Mouse (Mus musculus) embryonic facial prominence, embryonic 14.5 days (tissue): ENCODE data around the gene Slc39a8. TPM values are rescaled to one million over a fixed set of nuclear protein-coding genes. Genes with fewer than 3 reads are reported as not detected.

Source experiments
- ATAC-seq: fragments of 200-750 bp; cut with Nextera tagmentation; 2 replicates; pipeline ENCODE4 v1.8.0; 2017; ENCODE audit warnings: low read depth, moderate number of reproducible peaks, moderate TSS enrichment
- DNase-seq: peaks from one replicate; pipeline ENCODE4 v3.0.0-alpha.2; 2015; ENCODE audit warnings: low spot score
- H3K27ac ChIP-seq: fragments of 300-500 bp; sonication (generic); replicated peaks from 2 replicates; pipeline ENCODE4 v1.5.1; 2014; ENCODE audit warnings: low read depth, mild to moderate bottlenecking, low read length, moderate library complexity
- H3K27me3 ChIP-seq: fragments of 300-500 bp; sonication (generic); replicated peaks from 2 replicates; pipeline ENCODE4 v1.6.1; 2014; ENCODE audit warnings: low read length; ENCODE audit not compliant: control insufficient read depth, insufficient read depth
- H3K36me3 ChIP-seq: fragments of 300-500 bp; sonication (generic); 2 replicates; pipeline ENCODE4 v1.6.1; 2014; ENCODE audit warnings: low read length, mixed read lengths; ENCODE audit not compliant: control insufficient read depth, insufficient read depth
- H3K4me1 ChIP-seq: fragments of 300-500 bp; sonication (generic); 2 replicates; pipeline ENCODE4 v1.6.1; 2014; ENCODE audit warnings: antibody characterized with exemption, low read length; ENCODE audit not compliant: control insufficient read depth, insufficient read depth
- H3K4me2 ChIP-seq: fragments of 300-500 bp; sonication (generic); 2 replicates; pipeline ENCODE4 v1.6.1; 2014; ENCODE audit warnings: low read depth, mild to moderate bottlenecking, low read length, moderate library complexity, mixed read lengths
- H3K4me3 ChIP-seq: fragments of 300-500 bp; sonication (generic); 2 replicates; pipeline ENCODE4 v1.5.1; 2014; ENCODE audit warnings: low read depth, mild to moderate bottlenecking, low read length
- H3K9ac ChIP-seq: fragments of 300-500 bp; sonication (generic); 2 replicates; pipeline ENCODE4 v1.6.1; 2014; ENCODE audit warnings: low read depth, mild to moderate bottlenecking, low read length, moderate library complexity, mixed read lengths
- H3K9me3 ChIP-seq: fragments of 300-500 bp; sonication (generic); 2 replicates; pipeline ENCODE4 v1.6.1; 2016; ENCODE audit warnings: low read length; ENCODE audit not compliant: control insufficient read depth
- whole genome bisulfite sequencing: fragments of 180-500 bp; shearing (Covaris S2); extraction: QIAGEN DNeasy Blood & Tissue Kit; methylation state at CpG from one replicate; pipeline ENCODE4 v1.1.7; 2014; 5-methylcytosine and 5-hydroxymethylcytosine counted together
- polyA plus RNA-seq: library from polyadenylated mRNA; unstranded; fragments of >200 nt; fragmentation: Nextera tagmentation; extraction: Ambion mirVana; gene quantifications from 2 replicates; pipeline ENCODE4 v1.2.1, GENCODE M21; 2014

Gene Slc39a8
- 6.4 and 7.8 TPM in 2 replicates for polyA plus RNA-seq

GRCm38 (mm10) chr3:135825016-135825753, at the start of gene Slc39a8:
Gene Slc39a8, plus strand, starts transcription at chr3:135825279.
- Histone ChIP-seq H3K9me3 (no peaks in the 10 kb centered on the region), H3K36me3 (no peaks in the 10 kb centered on the region), H3K27me3 (no peaks in the 10 kb centered on the region), H3K9ac (peak within 1 kb of the TSS; percentile 73), H3K27ac (peak within 1 kb of the TSS; percentile 58), H3K4me3 (peak within 1 kb of the TSS; percentile 68), H3K4me2 (peak within 1 kb of the TSS; percentile 98), H3K4me1 (no peaks in the 10 kb centered on the region)
- DNase-seq (peak; percentile 89), ATAC-seq (peak; percentile 94)
- WGBS = 3% methylated on average over 22 of the region's 22 CpGs

- no peaks in the 10 kb centered on the region for H3K4me1 ChIP-seq
Measured at GRCm38 (mm10) chr3:135785065-135785464, 40.0 kb upstream of the Slc39a8 start.

GRCm38 (mm10) chr3:135796117-135796516, 29.0 kb upstream of the Slc39a8 start:
- ATAC-seq = no peak
- WGBS = 94% methylated on average over 6 of the region's 6 CpGs
- Histone ChIP-seq H3K4me2 (no peak overlapping the region), H3K4me1 (no peaks in the 10 kb centered on the region), H3K9me3 (no peaks in the 10 kb centered on the region), H3K4me3 (no peak overlapping the region), H3K9ac (no peak overlapping the region), H3K27me3 (no peaks in the 10 kb centered on the region), H3K36me3 (no peaks in the 10 kb centered on the region), H3K27ac (no peak overlapping the region)
- DNase-seq = no peak

More at GRCm38 (mm10) chr3:135785065-135785464, 40.0 kb upstream of the Slc39a8 start:
- Histone ChIP-seq H3K27me3 (no peaks in the 10 kb centered on the region), H3K9ac (no peak overlapping the region), H3K4me2 (no peak overlapping the region), H3K9me3 (no peaks in the 10 kb centered on the region), H3K4me3 (no peak overlapping the region), H3K27ac (no peak overlapping the region), H3K36me3 (no peaks in the 10 kb centered on the region)
- DNase-seq = no peak
- no peak for ATAC-seq
- 75% methylated on average over 7 of the region's 7 CpGs for WGBS

GRCm38 (mm10) chr3:135798241-135798640, 26.8 kb upstream of the Slc39a8 start:
- H3K27me3 ChIP-seq = no peaks in the 10 kb centered on the region
- no peak overlapping the region for H3K9ac ChIP-seq
- no peak for ATAC-seq
- no peaks in the 10 kb centered on the region for H3K9me3 ChIP-seq
- H3K4me3 ChIP-seq = no peak overlapping the region
- peak; percentile 26 for DNase-seq
- H3K4me1 ChIP-seq = no peaks in the 10 kb centered on the region
- WGBS = 52% methylated on average over 3 of the region's 3 CpGs
- H3K36me3 ChIP-seq = no peaks in the 10 kb centered on the region
- H3K4me2 ChIP-seq = no peak overlapping the region
- no peak overlapping the region for H3K27ac ChIP-seq

- H3K27ac ChIP-seq = no peak overlapping the region
- ATAC-seq (peak; percentile 50; the same call in 1 of the 2 replicates), DNase-seq (peak; percentile 72)
- WGBS = 20% methylated on average over 1 of the region's 1 CpGs
- no peaks in the 10 kb centered on the region for H3K9me3 ChIP-seq
- H3K4me1 ChIP-seq = no peaks in the 10 kb centered on the region
- no peak overlapping the region for H3K4me2 ChIP-seq
- no peaks in the 10 kb centered on the region for H3K27me3 ChIP-seq
- H3K36me3 ChIP-seq = no peaks in the 10 kb centered on the region
- H3K9ac ChIP-seq = no peak overlapping the region
- no peak overlapping the region for H3K4me3 ChIP-seq
Measured at GRCm38 (mm10) chr3:135798665-135799064, 26.4 kb upstream of the Slc39a8 start.

- 82% methylated on average over 14 of the region's 14 CpGs for WGBS
Measured at GRCm38 (mm10) chr3:135814665-135815064, 10.4 kb upstream of the Slc39a8 start.

GRCm38 (mm10) chr3:135815973-135816727, 8.9 kb upstream of the Slc39a8 start:
- ATAC-seq (no peak), DNase-seq (no peak)
- 91% methylated on average over 5 of the region's 5 CpGs for WGBS
- Histone ChIP-seq H3K4me2 (no peak overlapping the region), H3K9me3 (no peaks in the 10 kb centered on the region), H3K27ac (no peak overlapping the region), H3K4me3 (no peak overlapping the region), H3K4me1 (no peaks in the 10 kb centered on the region), H3K9ac (no peak overlapping the region), H3K27me3 (no peaks in the 10 kb centered on the region), H3K36me3 (no peaks in the 10 kb centered on the region)

More at GRCm38 (mm10) chr3:135814665-135815064, 10.4 kb upstream of the Slc39a8 start:
- H3K4me3 ChIP-seq = no peak overlapping the region
- DNase-seq = no peak
- no peaks in the 10 kb centered on the region for H3K27me3 ChIP-seq
- H3K27ac ChIP-seq = no peak overlapping the region
- H3K36me3 ChIP-seq = no peaks in the 10 kb centered on the region
- H3K9ac ChIP-seq = no peak overlapping the region
- ATAC-seq = no peak
- no peaks in the 10 kb centered on the region for H3K9me3 ChIP-seq
- no peak overlapping the region for H3K4me2 ChIP-seq
- H3K4me1 ChIP-seq = no peaks in the 10 kb centered on the region

GRCm38 (mm10) chr3:135817124-135817523, 8.0 kb upstream of the Slc39a8 start:
- H3K4me2 ChIP-seq = no peak overlapping the region
- 73% methylated on average over 1 of the region's 1 CpGs for WGBS
- H3K4me3 ChIP-seq = no peak overlapping the region
- no peaks in the 10 kb centered on the region for H3K27me3 ChIP-seq
- H3K9me3 ChIP-seq = no peaks in the 10 kb centered on the region
- ATAC-seq (no peak), DNase-seq (no peak)
- H3K36me3 ChIP-seq = no peaks in the 10 kb centered on the region
- no peaks in the 10 kb centered on the region for H3K4me1 ChIP-seq
- H3K9ac ChIP-seq = no peak overlapping the region
- H3K27ac ChIP-seq = no peak overlapping the region
